Mouse (Mus musculus): Measurements from ENCODE around the gene Tbc1d22a. TPM values are rescaled to one million over a fixed set of nuclear protein-coding genes. Genes with fewer than 3 reads are reported as not detected.

The Tbc1d22a gene
- polyA plus RNA-seq, 1 experiment from 2014 or later, result 8.7 TPM

GRCm38 (mm10) chr15:86169817-86170110 lies 44.5 kb upstream of the Tbc1d22a start:
- peaks cover 8% of the 10 kb centered on the region; the same call in 1 of the 2 replicates for H3K4me1 ChIP-seq (replicated peaks; ENCODE audit: control insufficient read depth, insufficient read depth, low read length)
- H3K27ac ChIP-seq (ENCODE audit: low read depth, low read length), result no peak overlapping the region
- 85% methylated on average over 4 of the region's 4 CpGs for WGBS

GRCm38 (mm10) chr15:86171316-86171715 lies 42.9 kb upstream of the Tbc1d22a start:
- Histone ChIP-seq H3K27ac (ENCODE audit: low read depth, low read length) (no peak overlapping the region), H3K9ac (ENCODE audit: low read length) (no peak overlapping the region), H3K27me3 (ENCODE audit: control insufficient read depth, insufficient read depth, low read length) (no peaks in the 10 kb centered on the region), H3K4me1 (replicated peaks; ENCODE audit: control insufficient read depth, insufficient read depth, low read length) (peaks cover 8% of the 10 kb centered on the region; the same call in 1 of the 2 replicates), H3K4me2 (ENCODE audit: low read depth, low read length, severe bottlenecking) (no peak overlapping the region), H3K9me3 (ENCODE audit: control insufficient read depth, low read length) (no peaks in the 10 kb centered on the region), H3K36me3 (ENCODE audit: control insufficient read depth, insufficient read depth, low read length) (no peaks in the 10 kb centered on the region), H3K4me3 (ENCODE audit: low read depth, low read length) (no peak overlapping the region)
- DNase-seq (ENCODE audit: low spot score) (no peak), ATAC-seq (replicated peaks; ENCODE audit: low FRiP score) (no peak)
- 80% methylated on average over 12 of the region's 12 CpGs for WGBS

More at GRCm38 (mm10) chr15:86169817-86170110, 44.5 kb upstream of the Tbc1d22a start:
- Histone ChIP-seq H3K9me3 (ENCODE audit: control insufficient read depth, low read length) (no peaks in the 10 kb centered on the region), H3K27me3 (ENCODE audit: control insufficient read depth, insufficient read depth, low read length) (no peaks in the 10 kb centered on the region), H3K4me2 (ENCODE audit: low read depth, low read length, severe bottlenecking) (no peak overlapping the region), H3K4me3 (ENCODE audit: low read depth, low read length) (no peak overlapping the region), H3K9ac (ENCODE audit: low read length) (no peak overlapping the region), H3K36me3 (ENCODE audit: control insufficient read depth, insufficient read depth, low read length) (no peaks in the 10 kb centered on the region)
- ATAC-seq (replicated peaks; ENCODE audit: low FRiP score) (no peak), DNase-seq (ENCODE audit: low spot score) (no peak)

GRCm38 (mm10) chr15:86172124-86172523 lies 42.1 kb upstream of the Tbc1d22a start:
- Histone ChIP-seq H3K27me3 (ENCODE audit: control insufficient read depth, insufficient read depth, low read length) (no peaks in the 10 kb centered on the region), H3K4me1 (replicated peaks; ENCODE audit: control insufficient read depth, insufficient read depth, low read length) (peaks cover 8% of the 10 kb centered on the region; the same call in 1 of the 2 replicates), H3K4me3 (ENCODE audit: low read depth, low read length) (no peak overlapping the region), H3K27ac (ENCODE audit: low read depth, low read length) (no peak overlapping the region), H3K9me3 (ENCODE audit: control insufficient read depth, low read length) (no peaks in the 10 kb centered on the region), H3K9ac (ENCODE audit: low read length) (no peak overlapping the region), H3K36me3 (ENCODE audit: control insufficient read depth, insufficient read depth, low read length) (no peaks in the 10 kb centered on the region), H3K4me2 (ENCODE audit: low read depth, low read length, severe bottlenecking) (no peak overlapping the region)
- no peak for DNase-seq (ENCODE audit: low spot score)
- 73% methylated on average over 3 of the region's 3 CpGs for WGBS
- ATAC-seq (replicated peaks; ENCODE audit: low FRiP score), result no peak

- 86% methylated on average over 6 of the region's 6 CpGs for WGBS
Observed at GRCm38 (mm10) chr15:86172526-86172925, 41.7 kb upstream of the Tbc1d22a start.

GRCm38 (mm10) chr15:86173136-86173985 lies 40.9 kb upstream of the Tbc1d22a start:
- 48% methylated on average over 16 of the region's 16 CpGs for WGBS
- Histone ChIP-seq H3K4me3 (ENCODE audit: low read depth, low read length) (no peak overlapping the region), H3K36me3 (ENCODE audit: control insufficient read depth, insufficient read depth, low read length) (no peaks in the 10 kb centered on the region), H3K9me3 (ENCODE audit: control insufficient read depth, low read length) (no peaks in the 10 kb centered on the region), H3K4me1 (replicated peaks; ENCODE audit: control insufficient read depth, insufficient read depth, low read length) (peaks cover 7% of the 10 kb centered on the region; the same call in 1 of the 2 replicates), H3K27ac (ENCODE audit: low read depth, low read length) (no peak overlapping the region), H3K9ac (ENCODE audit: low read length) (no peak overlapping the region), H3K4me2 (ENCODE audit: low read depth, low read length, severe bottlenecking) (no peak overlapping the region), H3K27me3 (ENCODE audit: control insufficient read depth, insufficient read depth, low read length) (no peaks in the 10 kb centered on the region)
- no peak for DNase-seq (ENCODE audit: low spot score)
- ATAC-seq (replicated peaks; ENCODE audit: low FRiP score), result no peak

More at GRCm38 (mm10) chr15:86172526-86172925, 41.7 kb upstream of the Tbc1d22a start:
- ATAC-seq (replicated peaks; ENCODE audit: low FRiP score) (no peak), DNase-seq (ENCODE audit: low spot score) (no peak)
- no peak overlapping the region for H3K4me2 ChIP-seq (ENCODE audit: low read depth, low read length, severe bottlenecking)
- H3K27me3 ChIP-seq (ENCODE audit: control insufficient read depth, insufficient read depth, low read length), result no peaks in the 10 kb centered on the region
- H3K4me1 ChIP-seq (replicated peaks; ENCODE audit: control insufficient read depth, insufficient read depth, low read length), result peaks cover 8% of the 10 kb centered on the region; the same call in 1 of the 2 replicates
- H3K36me3 ChIP-seq (ENCODE audit: control insufficient read depth, insufficient read depth, low read length), result no peaks in the 10 kb centered on the region
- no peaks in the 10 kb centered on the region for H3K9me3 ChIP-seq (ENCODE audit: control insufficient read depth, low read length)
- H3K9ac ChIP-seq (ENCODE audit: low read length), result no peak overlapping the region
- H3K27ac ChIP-seq (ENCODE audit: low read depth, low read length), result no peak overlapping the region
- no peak overlapping the region for H3K4me3 ChIP-seq (ENCODE audit: low read depth, low read length)

GRCm38 (mm10) chr15:86175253-86176050 lies 38.8 kb upstream of the Tbc1d22a start:
- no peak for ATAC-seq (replicated peaks; ENCODE audit: low FRiP score)
- no peak for DNase-seq (ENCODE audit: low spot score)
- Histone ChIP-seq H3K27ac (ENCODE audit: low read depth, low read length) (no peak overlapping the region), H3K36me3 (ENCODE audit: control insufficient read depth, insufficient read depth, low read length) (no peaks in the 10 kb centered on the region), H3K9ac (ENCODE audit: low read length) (no peak overlapping the region), H3K4me3 (ENCODE audit: low read depth, low read length) (no peak overlapping the region), H3K4me1 (replicated peaks; ENCODE audit: control insufficient read depth, insufficient read depth, low read length) (0 out of 2 replicates have a peak, but pooled peaks cover 3% of the 10 kb centered on the region), H3K27me3 (ENCODE audit: control insufficient read depth, insufficient read depth, low read length) (no peaks in the 10 kb centered on the region), H3K9me3 (ENCODE audit: control insufficient read depth, low read length) (no peaks in the 10 kb centered on the region), H3K4me2 (ENCODE audit: low read depth, low read length, severe bottlenecking) (no peak overlapping the region)
- 91% methylated on average over 3 of the region's 3 CpGs for WGBS

GRCm38 (mm10) chr15:86176166-86176565 lies 38.1 kb upstream of the Tbc1d22a start:
- DNase-seq (ENCODE audit: low spot score) (no peak), ATAC-seq (replicated peaks; ENCODE audit: low FRiP score) (no peak)
- H3K36me3 ChIP-seq (ENCODE audit: control insufficient read depth, insufficient read depth, low read length), result no peaks in the 10 kb centered on the region
- no peak overlapping the region for H3K27ac ChIP-seq (ENCODE audit: low read depth, low read length)
- no peak overlapping the region for H3K4me2 ChIP-seq (ENCODE audit: low read depth, low read length, severe bottlenecking)
- H3K9ac ChIP-seq (ENCODE audit: low read length), result no peak overlapping the region
- H3K4me1 ChIP-seq (replicated peaks; ENCODE audit: control insufficient read depth, insufficient read depth, low read length), result 0 out of 2 replicates have a peak, but pooled peaks cover 3% of the 10 kb centered on the region
- no peaks in the 10 kb centered on the region for H3K27me3 ChIP-seq (ENCODE audit: control insufficient read depth, insufficient read depth, low read length)
- no peaks in the 10 kb centered on the region for H3K9me3 ChIP-seq (ENCODE audit: control insufficient read depth, low read length)
- WGBS, result 93% methylated on average over 10 of the region's 10 CpGs
- no peak overlapping the region for H3K4me3 ChIP-seq (ENCODE audit: low read depth, low read length)

- H3K27ac ChIP-seq (ENCODE audit: low read depth, low read length), result no peak overlapping the region
- no peak overlapping the region for H3K4me3 ChIP-seq (ENCODE audit: low read depth, low read length)
- WGBS, result 86% methylated on average over 22 of the region's 22 CpGs
- no peaks in the 10 kb centered on the region for H3K27me3 ChIP-seq (ENCODE audit: control insufficient read depth, insufficient read depth, low read length)
- 0 out of 2 replicates have a peak, but pooled peaks cover 3% of the 10 kb centered on the region for H3K4me1 ChIP-seq (replicated peaks; ENCODE audit: control insufficient read depth, insufficient read depth, low read length)
- H3K9ac ChIP-seq (ENCODE audit: low read length), result no peak overlapping the region
- no peak for ATAC-seq (replicated peaks; ENCODE audit: low FRiP score)
- no peaks in the 10 kb centered on the region for H3K36me3 ChIP-seq (ENCODE audit: control insufficient read depth, insufficient read depth, low read length)
- DNase-seq (ENCODE audit: low spot score), result no peak
- H3K4me2 ChIP-seq (ENCODE audit: low read depth, low read length, severe bottlenecking), result no peak overlapping the region
- H3K9me3 ChIP-seq (ENCODE audit: control insufficient read depth, low read length), result no peaks in the 10 kb centered on the region
Observed at GRCm38 (mm10) chr15:86176771-86177702, 37.2 kb upstream of the Tbc1d22a start.

All from forebrain, embryonic 11.5 days (tissue).